Mouse (Mus musculus) liver, embryonic 14.5 days (tissue): ENCODE measurements around the gene Rapgef4.

Source experiments
- CTCF ChIP-seq: IDR thresholded peaks from 2 replicates; pipeline ENCODE4 v1.5.1; 2016; ENCODE audit warnings: antibody characterized with exemption, low read depth, control low read depth
- EP300 ChIP-seq: IDR thresholded peaks from 2 replicates; pipeline ENCODE4 v1.6.1; 2016; ENCODE audit warnings: antibody characterized with exemption, low read depth

GRCm38 (mm10) chr2:72281971-72282370 lies 300.9 kb downstream of the Rapgef4 start:
- TF ChIP-seq CTCF: no peak
- no peak for TF ChIP-seq EP300
